Mouse (Mus musculus) A20 (cell line): ENCODE measurements around the gene Gm28305.

Source experiments
- DNase-seq: peaks from one replicate; pipeline ENCODE4 v3.0.0-alpha.2; 2011; ENCODE audit warnings: low read depth, low spot score

The Gm28305 gene

GRCm38 (mm10) chr9:104070241-104070640, 29.8 kb downstream of the Gm28305 start:
- no peak for DNase-seq

- no peak for DNase-seq
These were observed 30.6 kb downstream of the Gm28305 start for GRCm38 (mm10) chr9:104070863-104071604.

GRCm38 (mm10) chr9:104075808-104076207, 35.3 kb downstream of the Gm28305 start:
- DNase-seq: peak; percentile 61

GRCm38 (mm10) chr9:104078780-104079179, 38.3 kb downstream of the Gm28305 start:
- DNase-seq: no peak

- DNase-seq: peak; percentile 69
These were observed 38.9 kb downstream of the Gm28305 start for GRCm38 (mm10) chr9:104079379-104079778.

- no peak for DNase-seq
These were observed 39.6 kb downstream of the Gm28305 start for GRCm38 (mm10) chr9:104080038-104080437.

- no peak for DNase-seq
These were observed 45.4 kb downstream of the Gm28305 start for GRCm38 (mm10) chr9:104085730-104086429.

GRCm38 (mm10) chr9:104088555-104088954, 48.1 kb downstream of the Gm28305 start:
- no peak for DNase-seq

GRCm38 (mm10) chr9:104092945-104093344, 52.5 kb downstream of the Gm28305 start:
- DNase-seq: peak; percentile 74

GRCm38 (mm10) chr9:104098256-104098655, 57.8 kb downstream of the Gm28305 start:
- peak; percentile 79 for DNase-seq

GRCm38 (mm10) chr9:104099060-104099459, 58.6 kb downstream of the Gm28305 start:
- no peak for DNase-seq

GRCm38 (mm10) chr9:104100822-104101221, 60.4 kb downstream of the Gm28305 start:
- DNase-seq: no peak

GRCm38 (mm10) chr9:104101458-104101857, 61.0 kb downstream of the Gm28305 start:
- no peak for DNase-seq

GRCm38 (mm10) chr9:104102301-104102700, 61.8 kb downstream of the Gm28305 start:
- no peak for DNase-seq

- DNase-seq: peak; percentile 72
These were observed 62.4 kb downstream of the Gm28305 start for GRCm38 (mm10) chr9:104102901-104103300.

GRCm38 (mm10) chr9:104104986-104105385, 64.5 kb downstream of the Gm28305 start:
- no peak for DNase-seq

GRCm38 (mm10) chr9:104106930-104107329, 66.5 kb downstream of the Gm28305 start:
- DNase-seq: no peak

GRCm38 (mm10) chr9:104107482-104107881, 67.0 kb downstream of the Gm28305 start:
- no peak for DNase-seq

- DNase-seq: no peak
These were observed 68.2 kb downstream of the Gm28305 start for GRCm38 (mm10) chr9:104108571-104109143.

- DNase-seq: no peak
These were observed 68.7 kb downstream of the Gm28305 start for GRCm38 (mm10) chr9:104109151-104109550.

GRCm38 (mm10) chr9:104123101-104123500, 82.6 kb downstream of the Gm28305 start:
- DNase-seq: no peak

GRCm38 (mm10) chr9:104123622-104124021, 83.2 kb downstream of the Gm28305 start:
- DNase-seq: no peak
